Mouse (Mus musculus): ENCODE data around the gene Ube2k.

Gene Ube2k

GRCm38 (mm10) chr5:65538829-65539228 is 1.8 kb downstream of the Ube2k start:
- no peak for DNase-seq

DNA sequence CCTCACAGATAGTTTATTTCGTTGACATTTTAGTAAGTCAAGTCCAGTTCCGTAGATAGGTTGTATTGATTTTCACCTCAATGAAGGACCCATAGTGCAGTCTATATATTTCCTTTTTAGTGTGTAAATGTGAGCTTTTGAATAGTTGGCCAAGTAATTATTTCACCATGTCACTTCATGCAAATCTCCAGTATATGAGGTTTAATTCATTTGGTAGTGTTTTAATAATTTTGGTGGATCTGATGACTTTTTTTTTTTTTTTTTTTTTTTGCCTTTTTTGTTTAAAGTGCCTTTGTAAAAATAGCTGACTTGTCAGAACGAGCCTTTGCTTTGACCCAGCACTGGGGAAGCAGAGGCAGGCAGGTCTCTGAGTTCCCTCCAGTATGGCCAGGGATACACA is 2.8 kb downstream of the Ube2k start:
- DNase-seq: no peak

GRCm38 (mm10) chr5:65541889-65542288 is 4.9 kb downstream of the Ube2k start:
- no peak for DNase-seq

- no peak for DNase-seq
Observed at GRCm38 (mm10) chr5:65543491-65543890, 6.5 kb downstream of the Ube2k start.

- no peak for DNase-seq
Observed at GRCm38 (mm10) chr5:65544616-65545015, 7.6 kb downstream of the Ube2k start.

DNA sequence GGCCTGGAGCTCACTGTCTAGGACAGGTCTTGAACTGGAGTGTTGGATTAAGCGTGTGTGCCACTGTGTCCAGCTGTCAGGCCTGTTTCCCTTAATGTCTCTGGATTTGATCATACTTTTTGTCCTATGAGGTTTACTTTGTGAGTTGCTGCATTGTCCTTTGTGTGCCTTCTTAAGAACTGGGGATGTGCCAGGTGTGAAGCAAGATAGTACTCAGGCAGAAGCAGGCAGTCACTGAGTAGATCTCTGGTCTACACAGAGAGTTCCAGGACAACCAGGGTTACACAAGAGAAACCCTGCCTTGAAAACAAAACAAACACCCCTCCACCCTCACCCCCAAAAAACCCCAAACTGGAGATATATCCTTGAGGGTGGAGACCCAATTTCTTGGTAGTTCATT is 12.6 kb downstream of the Ube2k start:
- DNase-seq: no peak

- no peak for DNase-seq
Observed at GRCm38 (mm10) chr5:65557109-65557508, 20.1 kb downstream of the Ube2k start.

- no peak for DNase-seq
Observed at GRCm38 (mm10) chr5:65561125-65561893, 24.3 kb downstream of the Ube2k start.

GRCm38 (mm10) chr5:65565486-65565885 is 28.5 kb downstream of the Ube2k start:
- no peak for DNase-seq

DNA sequence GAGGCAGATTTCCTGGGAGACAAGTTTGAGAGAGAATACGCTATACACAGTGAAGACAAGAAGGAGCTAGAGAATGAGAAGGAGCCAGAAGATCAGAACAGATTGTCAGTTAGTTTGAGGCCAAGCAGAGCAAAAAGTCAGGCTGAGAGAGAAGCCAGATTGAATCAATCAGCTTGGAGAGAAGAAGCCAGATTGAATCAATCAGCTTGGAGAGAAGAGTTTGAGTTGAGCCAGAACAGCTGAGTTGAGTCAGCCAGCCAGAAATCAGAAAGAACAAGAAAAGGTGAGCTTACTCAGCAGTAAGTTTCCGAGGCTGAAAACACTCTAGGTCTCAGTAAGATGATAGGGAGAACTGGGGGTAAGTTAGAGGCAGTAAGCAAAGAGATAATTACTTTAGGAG is 37.8 kb downstream of the Ube2k start:
- no peak for DNase-seq

DNA sequence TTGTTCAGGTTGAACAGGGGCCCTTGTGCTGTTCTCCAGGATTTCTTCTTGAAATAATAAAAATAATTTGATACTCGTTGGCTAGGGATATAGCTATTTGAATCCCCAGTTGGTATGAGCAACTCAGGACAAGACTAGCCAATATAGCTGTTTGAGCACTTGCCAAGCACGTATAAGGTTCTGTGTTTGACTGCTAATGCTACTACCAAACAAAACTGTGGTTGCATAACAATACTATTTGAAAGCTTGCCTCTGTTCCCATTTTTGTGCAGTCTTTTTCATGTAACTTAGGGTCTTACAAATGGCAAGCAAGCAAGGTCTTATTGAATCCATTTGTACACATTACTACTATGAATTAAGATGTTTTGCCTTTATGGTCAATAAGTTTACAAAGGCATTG is 38.9 kb downstream of the Ube2k start:
- no peak for DNase-seq

DNA sequence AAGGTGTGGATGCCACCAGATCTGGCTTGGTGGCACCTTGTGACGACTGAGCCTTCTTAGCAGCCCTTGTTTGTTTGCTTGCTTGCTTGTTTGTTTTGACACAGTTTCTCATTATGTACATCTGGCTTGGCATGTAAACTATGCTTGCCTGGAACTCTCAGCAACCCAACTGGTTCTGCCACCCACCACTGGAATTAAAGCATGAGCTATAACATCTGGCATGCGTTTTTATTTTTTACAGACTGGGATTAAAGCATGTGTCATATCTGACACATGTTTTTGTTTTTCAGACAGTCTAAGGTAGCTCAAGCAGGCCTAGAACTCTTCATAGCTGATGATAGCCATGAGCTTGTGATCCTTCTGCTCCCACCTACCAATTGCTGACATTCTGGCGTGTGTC is 41.5 kb downstream of the Ube2k start:
- DNase-seq: no peak

GRCm38 (mm10) chr5:65586291-65586690 is 49.3 kb downstream of the Ube2k start:
- DNase-seq: no peak

DNA sequence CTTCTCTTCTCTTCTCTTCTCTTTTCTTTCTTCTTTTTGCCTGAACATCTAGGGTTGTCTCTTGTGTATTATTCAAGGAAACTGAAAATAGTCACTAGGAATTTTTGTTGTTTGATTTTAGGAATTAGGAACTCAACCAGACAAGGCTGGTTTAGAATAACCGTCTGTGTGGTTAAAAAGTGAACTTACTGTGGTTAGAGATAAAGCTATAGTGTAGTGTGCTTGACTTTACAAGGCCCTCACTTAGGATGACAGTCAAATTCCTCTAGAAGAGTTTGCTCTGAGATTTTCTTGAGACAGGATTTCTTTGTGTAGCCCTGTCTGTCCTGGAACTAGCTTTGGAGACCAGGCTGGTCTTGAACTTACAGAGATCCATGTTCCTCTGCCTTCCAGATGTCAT is 53.2 kb downstream of the Ube2k start:
- no peak for DNase-seq

DNA sequence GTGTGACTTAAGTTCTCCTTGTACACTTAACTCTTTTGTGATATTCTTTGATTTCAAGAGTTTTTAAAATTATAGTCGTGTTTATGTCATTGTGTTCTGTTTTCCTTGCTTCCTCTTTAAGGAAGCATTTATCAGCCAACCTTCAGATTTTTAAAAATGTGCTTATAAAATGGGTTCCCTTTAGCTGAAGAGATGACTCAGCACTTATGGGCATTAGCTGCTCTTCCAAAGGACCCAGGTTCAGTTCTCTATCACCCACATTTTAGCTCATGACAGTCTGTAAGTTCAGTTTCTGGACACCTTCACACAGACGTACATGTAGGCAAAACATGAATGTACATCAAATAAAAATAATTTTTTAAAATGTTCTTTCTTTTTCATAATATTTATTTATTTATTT is 55.4 kb downstream of the Ube2k start:
- DNase-seq: no peak

DNA sequence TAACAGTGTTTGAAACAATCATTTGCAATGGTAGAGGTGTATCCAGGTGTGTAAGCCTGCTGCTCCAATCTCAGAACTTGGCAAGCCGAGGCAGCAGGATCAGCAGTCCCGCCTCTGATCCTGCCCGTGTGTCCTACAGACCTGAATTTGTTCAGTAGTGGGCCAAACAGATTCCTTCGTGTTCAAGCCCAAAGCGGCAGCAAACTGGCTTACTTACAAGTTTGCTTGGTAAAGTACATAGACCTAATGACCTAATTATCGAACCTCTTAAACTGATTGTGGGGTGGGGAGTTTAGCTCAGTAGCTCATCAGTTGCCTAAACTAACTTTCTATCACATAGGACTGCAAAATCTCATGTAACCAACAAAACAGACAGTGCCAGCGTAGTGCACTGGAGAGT is 62.6 kb downstream of the Ube2k start:
- no peak for DNase-seq

GRCm38 (mm10) chr5:65606820-65607219 is 69.8 kb downstream of the Ube2k start:
- no peak for DNase-seq

- DNase-seq: no peak
Observed at GRCm38 (mm10) chr5:65609769-65610168, 72.7 kb downstream of the Ube2k start.

GRCm38 (mm10) chr5:65610541-65610940 is 73.5 kb downstream of the Ube2k start:
- no peak for DNase-seq

DNA sequence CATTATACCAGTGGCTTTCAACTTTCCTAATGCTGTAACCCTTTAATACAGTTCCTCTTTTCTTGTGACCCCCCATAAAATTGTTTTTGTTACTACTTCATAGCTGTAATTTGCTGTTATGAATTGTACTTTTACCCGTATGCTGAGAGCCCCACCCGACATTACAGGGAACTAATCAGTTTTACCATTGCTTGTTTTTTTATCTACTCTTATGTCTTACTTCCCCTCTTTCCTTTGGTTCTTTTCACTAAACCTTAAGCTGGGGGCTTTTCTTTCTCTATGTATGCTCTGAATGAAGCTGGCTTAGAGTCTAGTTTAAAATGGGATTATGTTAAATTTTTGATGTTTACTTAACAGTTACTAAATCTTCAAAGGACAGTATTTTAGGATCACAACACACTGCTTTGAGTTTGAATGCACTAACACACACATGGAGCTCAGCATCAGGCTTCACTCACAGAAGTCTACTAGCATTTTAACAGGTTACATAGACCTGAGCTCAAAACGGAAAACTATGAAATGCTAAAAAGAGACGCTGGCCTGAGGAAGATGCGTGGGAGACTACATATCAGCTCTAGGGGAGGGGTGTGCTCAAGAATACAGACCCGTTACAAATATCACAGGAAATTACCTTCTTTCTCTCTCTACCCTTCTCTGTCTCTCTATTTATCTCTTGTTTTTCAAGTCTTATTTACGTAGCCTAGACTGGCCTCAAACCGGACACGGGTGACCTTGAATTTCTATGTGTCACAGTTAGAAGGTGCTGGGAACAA is 76.3 kb downstream of the Ube2k start:
- DNase-seq: no peak

DNA sequence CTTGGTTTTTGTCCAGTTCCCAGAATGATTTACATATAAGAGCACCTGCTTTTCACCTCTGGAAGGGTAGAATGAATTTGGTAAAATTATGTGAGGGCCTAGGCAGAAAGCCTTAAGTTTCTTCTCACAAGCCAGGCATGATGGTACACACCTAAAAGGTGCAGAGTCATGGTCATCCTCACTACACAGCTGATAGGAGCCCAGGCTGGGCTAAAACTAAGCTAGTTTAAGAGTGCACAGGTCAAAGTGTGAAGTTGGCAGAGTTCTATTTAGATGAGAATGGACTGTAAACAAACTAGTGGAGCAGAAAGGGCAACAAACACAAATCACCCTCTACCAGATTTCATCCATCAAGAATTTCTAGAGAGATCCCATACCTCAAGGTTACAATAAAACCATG is 87.3 kb downstream of the Ube2k start:
- DNase-seq: no peak

DNA sequence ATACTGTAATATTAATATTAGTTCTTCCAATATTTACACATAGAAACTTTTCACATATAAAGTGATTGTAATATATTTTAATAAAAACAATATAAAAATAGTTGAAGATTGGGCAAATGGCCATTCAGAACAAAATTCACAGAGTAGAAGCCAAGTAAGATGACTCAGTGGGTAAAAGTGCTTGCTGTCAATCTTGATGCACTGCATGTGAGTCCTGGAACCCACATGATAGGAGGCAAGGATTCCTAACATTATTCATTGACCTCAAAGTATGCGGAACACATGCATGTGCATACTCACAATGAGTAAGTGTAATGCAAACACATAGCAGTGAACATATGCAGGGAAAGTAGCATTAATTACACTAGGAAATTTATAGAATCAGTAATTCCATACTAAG is 101.9 kb downstream of the Ube2k start:
- no peak for DNase-seq

Measured in lung, postnatal 4 days (tissue).